Mouse (Mus musculus): Measurements from ENCODE around the gene Zc3h4.

DNA sequence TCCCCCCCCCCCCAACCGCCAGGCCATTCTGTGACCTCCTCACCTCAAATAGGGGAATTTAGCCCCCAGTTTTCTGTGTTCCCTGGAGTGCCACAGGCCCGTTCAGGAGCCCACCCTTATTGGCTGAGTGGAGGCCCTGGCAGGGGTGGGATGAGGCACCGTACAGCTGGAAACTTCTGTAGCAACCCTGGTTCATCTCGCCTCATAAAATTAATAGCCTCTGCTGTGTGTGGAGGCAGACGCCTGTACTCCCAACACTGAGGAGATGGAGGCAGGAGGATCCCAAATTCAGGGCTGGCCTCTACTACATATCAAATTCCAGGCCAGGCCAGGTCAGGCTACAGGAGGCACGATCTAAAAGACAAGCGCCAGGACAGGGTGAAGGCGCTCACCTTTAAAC is 73.1 kb downstream of the Zc3h4 start:
- no peak for TF ChIP-seq CTCF (IDR thresholded peaks at IDR 0.05 in 2 of 3, conservative IDR thresholded peaks at IDR 0.05 in 1 of 3; ENCODE audit: control insufficient read depth in 1 of 3, insufficient read depth in 1 of 3, low read depth in 2 of 3, low read length in 3 of 3, poor library complexity in 1 of 3, severe bottlenecking in 1 of 3)
- no peak for TF ChIP-seq UBTF (IDR thresholded peaks at IDR 0.05; ENCODE audit: borderline replicate concordance, insufficient read depth, low read depth, low read length)
- no peak for TF ChIP-seq RCOR1 (IDR thresholded peaks at IDR 0.05; ENCODE audit: low read depth, low read length)
- TF ChIP-seq POLR2A (IDR thresholded peaks at IDR 0.05; ENCODE audit: control insufficient read depth in 1 of 2, insufficient read depth in 1 of 2, low read depth in 1 of 2, low read length in 2 of 2, poor library complexity in 1 of 2), result no peak
- TF ChIP-seq TBP (IDR thresholded peaks at IDR 0.05; ENCODE audit: low read depth, low read length), result no peak
- no peak for TF ChIP-seq MAZ (IDR thresholded peaks at IDR 0.05; ENCODE audit: low read depth, low read length)
- TF ChIP-seq JUND (IDR thresholded peaks at IDR 0.05; ENCODE audit: low read depth, low read length), result no peak
- no peak for TF ChIP-seq SIN3A (IDR thresholded peaks at IDR 0.05; ENCODE audit: low read length)
- no peak for TF ChIP-seq EP300 (IDR thresholded peaks at IDR 0.05; ENCODE audit: low read depth in 1 of 2, low read length in 2 of 2)
- no peak for TF ChIP-seq POLR2AphosphoS2 (IDR thresholded peaks at IDR 0.05; ENCODE audit: low read length)
- no peak for TF ChIP-seq HCFC1 (IDR thresholded peaks at IDR 0.05; ENCODE audit: low read depth, low read length)
- TF ChIP-seq ZKSCAN1 (IDR thresholded peaks at IDR 0.05; ENCODE audit: low read depth, low read length), result no peak
- no peak for TF ChIP-seq MXI1 (IDR thresholded peaks at IDR 0.05; ENCODE audit: low read depth, low read length)
- TF ChIP-seq E2F4 (IDR thresholded peaks at IDR 0.05; ENCODE audit: borderline replicate concordance, low read depth, low read length), result no peak
